In the genomic region with DNA sequence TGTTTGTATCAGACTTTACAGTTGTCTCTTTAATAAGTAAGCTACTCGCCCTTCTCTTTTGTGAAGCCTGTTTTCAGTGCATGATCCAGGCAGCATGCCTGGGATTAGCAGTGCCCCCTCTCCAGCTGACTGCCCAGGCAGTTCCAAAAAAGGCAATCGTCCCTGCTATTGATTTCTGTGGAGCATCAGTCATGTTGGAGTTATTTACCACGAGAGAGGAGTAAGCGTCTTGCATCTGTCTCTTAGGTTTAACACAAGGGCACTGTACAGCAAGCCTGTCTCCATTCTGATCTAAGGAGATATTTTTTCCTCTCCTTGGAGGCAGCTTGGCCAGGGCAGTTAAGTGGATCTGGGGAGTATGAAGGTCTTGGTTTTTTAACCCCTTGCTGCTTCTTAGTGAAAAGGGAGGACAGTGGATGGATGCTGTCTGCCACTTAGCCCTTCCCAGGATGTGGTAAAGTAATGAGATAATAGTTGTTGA, we compare ENCODE assay signal across 8 mouse cellular contexts.
DNase-seq lines count a peak whose midpoint lies in the region; ATAC-seq lines count a peak whose summit lies in the region.

No protein-coding gene starts in this region.

- no peak overlapping the region for H3K9ac ChIP-seq in hindbrain, embryonic 15.5 days
- no peak overlapping the region for H3K9ac ChIP-seq in hindbrain, embryonic 14.5 days

- H3K9me3 ChIP-seq in hindbrain, embryonic 15.5 days, result no peaks in the 10 kb centered on the region
- no peaks in the 10 kb centered on the region for H3K9me3 ChIP-seq in hindbrain, embryonic 14.5 days (ENCODE audit: control insufficient read depth, low read length)

- WGBS in hindbrain, embryonic 15.5 days, result 25% methylated on average over 4 of the region's 4 CpGs
- WGBS in hindbrain, embryonic 14.5 days, result 23% methylated on average over 4 of the region's 4 CpGs

- H3K27ac ChIP-seq in hindbrain, embryonic 15.5 days (replicated peaks), result 0 out of 2 replicates have a peak overlapping the region, but pooled peaks have one; percentile 43
- H3K27ac ChIP-seq in hindbrain, embryonic 14.5 days, result no peak overlapping the region

- H3K27me3 ChIP-seq in hindbrain, embryonic 15.5 days, result no peaks in the 10 kb centered on the region
- H3K27me3 ChIP-seq in hindbrain, embryonic 14.5 days (ENCODE audit: control insufficient read depth, insufficient read depth, low read length), result no peaks in the 10 kb centered on the region

- H3K4me3 ChIP-seq in hindbrain, embryonic 15.5 days, result no peak overlapping the region
- H3K4me3 ChIP-seq in hindbrain, embryonic 14.5 days (replicated peaks; ENCODE audit: low read length), result no peak overlapping the region

- DNase-seq in hindbrain, embryonic 14.5 days (ENCODE audit: low spot score), result no peak
- peak; percentile 61 for DNase-seq in 416B (ENCODE audit: low read depth)
- peak; percentile 36 for DNase-seq in MN1 (ENCODE audit: low spot score)
- peak; percentile 40 to 43 for DNase-seq in layer of hippocampus, postnatal 10 days (ENCODE audit: low spot score in 2 of 2)
- no peak for DNase-seq in ovary, adult 18-20 months (ENCODE audit: low spot score)
- no peak for DNase-seq in cerebellum, adult 9-11 months

- no peaks in the 10 kb centered on the region for H3K36me3 ChIP-seq in hindbrain, embryonic 15.5 days
- no peaks in the 10 kb centered on the region for H3K36me3 ChIP-seq in hindbrain, embryonic 14.5 days (replicated peaks; ENCODE audit: control insufficient read depth, insufficient read depth)

- peaks cover 27% of the 10 kb centered on the region for H3K4me1 ChIP-seq in hindbrain, embryonic 15.5 days (replicated peaks)
- peaks cover 5% of the 10 kb centered on the region for H3K4me1 ChIP-seq in hindbrain, embryonic 14.5 days (replicated peaks; ENCODE audit: control insufficient read depth, insufficient read depth, low read length)

- ATAC-seq in hindbrain, embryonic 15.5 days (ENCODE audit: low FRiP score, low read depth), result no peak; the same call in 1 of the 2 replicates
- ATAC-seq in hindbrain, embryonic 14.5 days (ENCODE audit: low FRiP score), result no peak
- no peak for ATAC-seq in monocyte, adult 5-6 weeks (replicated peaks; ENCODE audit: insufficient number of reproducible peaks, low FRiP score, low TSS enrichment, poor library complexity, severe bottlenecking)

- H3K4me2 ChIP-seq in hindbrain, embryonic 15.5 days, result no peak overlapping the region
- no peak overlapping the region for H3K4me2 ChIP-seq in hindbrain, embryonic 14.5 days (replicated peaks)

Comparison
In these comparisons a context has a peak if more than half of its experiments do, and no peak if none do; other contexts are left out.
1. DNase-seq: peak in 416B (single experiment), MN1 (single experiment) and layer of hippocampus, postnatal 10 days (2 of 2); none in hindbrain, embryonic 14.5 days (single experiment), ovary, adult 18-20 months (single experiment) and cerebellum, adult 9-11 months (single experiment).